Mouse (Mus musculus): ENCODE measurements around the gene Tas2r143. TPM values are rescaled to one million over a fixed set of nuclear protein-coding genes. Genes with fewer than 3 reads are reported as not detected.

Tas2r143 gene
- total RNA-seq, 2 experiments from 2014 or later = not detected

GRCm38 (mm10) chr6:42365215-42365614 lies 34.8 kb upstream of the Tas2r143 start:
- DNase-seq = no peak

- peak; percentile 46 to 68 for DNase-seq
Observed at GRCm38 (mm10) chr6:42369870-42370269, 30.2 kb upstream of the Tas2r143 start.

- peak; percentile 52 to 63 for DNase-seq
Observed at GRCm38 (mm10) chr6:42370630-42371363, 29.2 kb upstream of the Tas2r143 start.

GRCm38 (mm10) chr6:42372001-42372400 lies 28.0 kb upstream of the Tas2r143 start:
- DNase-seq = peak in 1 of 2 experiments; percentile 32

GRCm38 (mm10) chr6:42372421-42372815 lies 27.6 kb upstream of the Tas2r143 start:
- no peak for DNase-seq

- DNase-seq = peak; percentile 59 to 85
Observed at GRCm38 (mm10) chr6:42372816-42373547, 27.1 kb upstream of the Tas2r143 start, which contains the start of gene Epha1. TSS of gene Epha1 (minus strand) at chr6:42373268.

DNA sequence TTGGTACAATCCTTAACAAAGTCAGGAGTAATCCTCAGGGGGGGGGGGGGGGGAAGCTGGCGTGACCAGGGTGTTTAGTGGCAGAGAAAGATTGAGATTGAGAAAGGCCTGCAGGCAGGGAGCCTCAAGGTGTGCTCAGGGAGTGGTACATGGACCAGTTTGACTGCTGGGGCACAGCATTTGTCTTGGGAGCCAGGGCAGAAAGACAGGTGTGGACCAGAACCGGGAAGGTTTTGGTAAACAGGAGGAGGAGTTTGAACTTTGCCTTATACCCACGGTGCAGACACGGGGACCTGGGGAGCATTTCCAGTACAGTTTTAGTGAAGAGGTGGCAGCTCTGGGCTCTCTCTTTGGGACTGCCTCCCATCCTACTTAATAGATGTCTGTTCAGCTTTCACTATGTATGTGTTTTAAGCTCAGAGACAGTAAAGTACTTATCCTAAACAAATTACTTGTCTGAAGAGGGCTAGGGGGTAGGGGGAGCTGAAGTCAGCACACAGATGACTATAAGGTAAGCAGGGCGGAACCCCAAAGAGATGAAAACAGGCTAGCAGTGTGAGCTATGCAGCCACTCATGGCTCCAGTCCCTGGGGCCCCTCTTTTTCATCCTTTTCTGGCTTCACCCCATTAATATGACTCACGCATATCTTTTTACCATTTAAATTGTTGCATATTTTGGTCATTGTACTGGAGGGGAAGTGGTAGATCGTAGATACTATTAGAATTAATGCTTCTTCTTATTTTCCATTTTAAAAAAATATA lies 26.2 kb upstream of the Tas2r143 start:
- no peak for DNase-seq

DNA sequence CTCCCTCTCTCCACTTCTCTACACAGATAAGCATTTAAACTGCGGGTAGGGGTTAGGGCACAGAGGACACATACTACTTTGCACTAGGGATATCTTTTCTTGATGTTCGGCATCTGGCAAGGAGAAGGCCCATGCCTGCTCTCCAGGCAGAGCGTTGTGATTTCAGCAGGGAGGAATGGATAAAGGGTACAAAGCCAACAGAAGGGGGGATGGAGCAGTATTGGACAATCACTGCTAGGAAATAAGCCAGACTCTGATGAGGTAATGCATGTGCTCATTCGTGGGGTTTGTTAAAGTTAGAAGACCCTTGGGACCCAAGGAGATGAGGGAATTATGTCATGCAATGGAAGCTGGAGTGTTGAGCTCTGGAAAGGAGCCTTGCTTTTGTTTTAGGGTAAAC lies 25.3 kb upstream of the Tas2r143 start:
- peak; percentile 73 to 77 for DNase-seq

- DNase-seq = peak in 1 of 2 experiments; percentile 33
Observed at GRCm38 (mm10) chr6:42375131-42375530, 24.9 kb upstream of the Tas2r143 start.

GRCm38 (mm10) chr6:42376016-42376415 lies 24.0 kb upstream of the Tas2r143 start:
- DNase-seq = peak in 1 of 2 experiments; percentile 34

DNA sequence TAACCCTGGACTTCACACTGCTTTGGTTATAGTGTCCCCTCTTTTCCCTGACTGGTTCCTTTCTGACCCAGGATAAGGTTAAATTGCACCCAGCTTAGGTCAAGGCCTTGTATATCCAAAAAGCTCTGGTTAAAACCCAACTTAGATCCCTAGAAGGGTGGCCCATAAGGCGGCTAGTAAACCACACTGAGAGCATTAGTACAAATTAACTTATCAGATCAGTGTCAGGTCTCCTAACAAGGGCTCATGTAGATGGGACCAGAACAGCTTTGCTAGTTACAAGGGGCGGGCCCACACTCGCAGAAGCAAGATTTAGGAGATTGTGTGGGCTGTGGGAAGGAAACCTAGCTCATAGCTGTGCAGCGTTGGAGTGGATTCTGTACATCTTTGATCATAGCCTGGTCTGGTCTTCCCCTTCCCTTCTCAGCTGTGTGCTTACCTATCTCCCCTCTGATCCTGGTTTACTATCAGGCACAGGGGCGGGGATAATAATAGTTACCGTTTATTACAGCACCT lies 23.5 kb upstream of the Tas2r143 start:
- DNase-seq = no peak

- no peak for DNase-seq
Observed at GRCm38 (mm10) chr6:42377280-42377679, 22.8 kb upstream of the Tas2r143 start.

GRCm38 (mm10) chr6:42379551-42379950 lies 20.5 kb upstream of the Tas2r143 start:
- no peak for DNase-seq

DNA sequence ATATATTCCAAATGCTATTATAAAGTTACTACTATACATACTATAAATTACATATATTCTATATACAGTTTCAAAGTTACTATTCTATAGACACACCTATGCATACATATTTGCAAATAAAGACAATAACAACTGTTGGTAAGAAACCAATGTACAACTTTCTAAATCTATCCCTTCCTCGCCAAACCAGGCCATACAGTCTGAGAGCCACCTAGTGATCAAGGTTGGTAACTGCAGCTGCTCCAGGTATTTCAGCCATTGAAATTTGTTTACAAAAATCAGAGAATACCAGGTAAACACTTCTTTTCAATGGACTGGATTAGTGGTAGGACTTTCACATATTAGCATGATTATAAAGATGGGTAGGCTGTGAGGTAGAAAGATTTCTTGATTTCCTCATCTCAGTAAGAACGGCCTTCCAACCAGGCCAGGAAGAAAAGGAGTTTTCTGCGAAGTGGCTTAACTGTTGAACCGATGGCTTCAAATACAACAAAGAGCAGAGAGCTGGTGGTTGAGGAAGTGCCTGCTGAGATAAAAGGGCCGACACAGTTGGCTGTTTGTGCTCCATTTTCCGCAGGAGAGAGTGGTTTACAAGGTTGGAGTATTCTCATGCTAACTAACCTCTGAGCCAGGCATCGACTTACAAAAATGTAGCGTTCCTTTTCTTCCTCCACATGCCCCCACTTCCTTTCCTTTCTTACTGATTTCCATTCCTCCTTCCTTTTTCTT lies 19.5 kb upstream of the Tas2r143 start:
- peak in 1 of 2 experiments; percentile 72 for DNase-seq

DNA sequence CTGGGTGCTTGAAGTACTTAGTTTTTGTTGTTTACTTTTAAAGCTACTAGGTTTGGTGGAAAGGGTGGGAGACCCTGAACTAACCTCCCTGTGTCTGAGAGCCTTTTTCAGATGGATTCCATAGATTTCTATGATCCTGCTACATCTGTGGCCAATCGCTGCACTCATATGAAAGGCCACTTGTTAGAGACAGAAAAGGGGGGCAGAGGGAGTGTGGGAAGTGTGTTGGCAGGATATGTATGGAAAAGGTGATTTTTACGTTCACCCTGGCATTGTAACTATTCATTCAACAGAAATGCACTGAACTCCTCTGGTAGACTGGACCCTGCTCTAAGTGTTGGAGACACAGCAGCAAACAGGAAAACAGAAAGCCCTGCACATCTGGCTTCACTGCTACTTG lies 18.8 kb upstream of the Tas2r143 start:
- DNase-seq = no peak

DNA sequence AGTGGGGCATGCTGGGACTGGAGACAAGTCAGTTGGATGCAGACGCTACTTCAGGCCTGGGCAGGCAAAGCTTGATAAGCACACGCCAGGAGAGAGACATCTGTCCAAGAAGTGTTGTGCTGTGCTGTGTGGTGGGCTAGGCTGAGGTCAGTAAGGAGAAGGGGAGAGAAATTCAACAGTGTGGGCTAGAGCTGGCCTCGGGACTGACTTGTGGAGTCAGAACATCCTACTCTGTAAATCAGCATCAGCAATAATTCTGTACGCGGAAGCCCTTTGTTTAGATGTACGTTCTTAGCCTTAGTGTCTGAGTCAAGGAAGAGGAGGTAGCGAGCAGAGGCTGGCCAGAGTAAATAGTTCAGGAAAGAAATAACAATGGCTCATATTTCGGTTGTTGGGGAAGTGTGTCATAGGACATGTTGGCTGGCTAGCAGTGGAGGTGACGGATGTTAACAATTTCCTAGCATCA lies 18.1 kb upstream of the Tas2r143 start:
- peak; percentile 38 to 59 for DNase-seq

DNA sequence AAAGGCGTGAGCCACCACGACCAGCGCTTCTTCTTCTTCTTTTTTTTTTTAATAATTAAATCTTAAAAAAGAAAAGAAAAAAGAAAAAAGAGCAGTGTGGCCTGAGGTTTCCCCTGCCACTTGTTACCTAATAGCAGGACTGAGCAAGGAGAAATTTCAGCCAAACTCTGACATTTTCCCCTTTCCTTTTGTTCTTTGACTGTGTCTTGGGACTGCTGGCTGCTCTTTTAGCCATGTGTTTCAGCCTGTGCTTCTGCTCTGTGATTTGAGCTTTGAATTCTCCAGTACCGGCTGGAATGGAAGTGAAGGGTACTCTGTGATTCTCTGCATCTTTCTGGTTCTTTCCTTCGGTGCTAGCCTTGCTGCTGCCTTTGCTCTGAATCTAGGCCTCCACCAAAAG lies 16.7 kb upstream of the Tas2r143 start:
- no peak for DNase-seq

GRCm38 (mm10) chr6:42385635-42386034 lies 14.4 kb upstream of the Tas2r143 start:
- no peak for DNase-seq

- no peak for DNase-seq
Observed at GRCm38 (mm10) chr6:42391796-42392330, 8.2 kb upstream of the Tas2r143 start.

- DNase-seq = peak; percentile 96 to 97
Observed at GRCm38 (mm10) chr6:42395960-42396809, 3.9 kb upstream of the Tas2r143 start.

All from heart, adult 18-20 months (tissue).